Comparison of ENCODE assay signal across 30 mouse cellular contexts in genomic region chr3:20030807-20031206, GRCm38 (mm10).
"Had no signal": no experiment of that assay in that cellular context is flagged by ENCODE, and none has a peak within 500 bp of the region (broad histone marks: within the 10 kb centered on the region; RNA-seq: fewer than 3 reads in every experiment).

No protein-coding gene starts in this region.

- ATAC-seq: liver, embryonic 12.5 days; liver, postnatal 0 days; lung, postnatal 0 days; midbrain, embryonic 13.5 days; midbrain, embryonic 15.5 days; midbrain, embryonic 16.5 days had no signal

- H3K4me2 ChIP-seq: limb, embryonic 12.5 days; limb, embryonic 13.5 days; limb, embryonic 15.5 days; liver, embryonic 11.5 days; liver, embryonic 12.5 days; liver, embryonic 13.5 days; liver, embryonic 15.5 days; lung, embryonic 14.5 days; lung, embryonic 15.5 days; midbrain, embryonic 12.5 days; midbrain, embryonic 13.5 days; midbrain, embryonic 15.5 days; neural tube, embryonic 12.5 days had no signal

- H3K27me3 ChIP-seq: limb, embryonic 12.5 days; limb, embryonic 13.5 days; limb, embryonic 15.5 days; liver, embryonic 12.5 days; liver, embryonic 13.5 days; liver, embryonic 15.5 days; lung, embryonic 15.5 days; megakaryocyte, embryonic 14.5 days; midbrain, embryonic 12.5 days; midbrain, embryonic 13.5 days; midbrain, embryonic 15.5 days; neural tube, embryonic 12.5 days had no signal

- DNase-seq: left cerebral cortex, postnatal 4 days; liver; liver, embryonic 13.5 days; liver, postnatal 0 days; lung, adult 18-20 months; lung, adult 2 months; lung, embryonic 14.5 days; lung, postnatal 10 days; lung, postnatal 14 days; lung, postnatal 36 days; lung, postnatal 4 days; midbrain, embryonic 14.5 days had no signal

- H3K9me3 ChIP-seq: limb, embryonic 10.5 days; limb, embryonic 12.5 days; limb, embryonic 13.5 days; limb, embryonic 15.5 days; liver, embryonic 12.5 days; liver, embryonic 13.5 days; liver, embryonic 15.5 days; lung, embryonic 15.5 days; megakaryocyte, embryonic 14.5 days; midbrain, embryonic 10.5 days; midbrain, embryonic 12.5 days; midbrain, embryonic 13.5 days; midbrain, embryonic 15.5 days; neural tube, embryonic 12.5 days had no signal

- H3K4me3 ChIP-seq: limb, embryonic 10.5 days; limb, embryonic 12.5 days; limb, embryonic 13.5 days; limb, embryonic 15.5 days; liver, embryonic 12.5 days; liver, embryonic 13.5 days; liver, embryonic 15.5 days; lung, embryonic 15.5 days; megakaryocyte, embryonic 14.5 days; midbrain, embryonic 10.5 days; midbrain, embryonic 12.5 days; midbrain, embryonic 13.5 days; midbrain, embryonic 15.5 days; myocyte; neural tube, embryonic 12.5 days had no signal

- H3K27ac ChIP-seq: limb, embryonic 10.5 days; limb, embryonic 12.5 days; limb, embryonic 13.5 days; limb, embryonic 15.5 days; liver, embryonic 12.5 days; liver, embryonic 13.5 days; liver, embryonic 14.5 days; liver, embryonic 15.5 days; lung, embryonic 15.5 days; midbrain, embryonic 10.5 days; midbrain, embryonic 12.5 days; midbrain, embryonic 13.5 days; midbrain, embryonic 15.5 days; neural tube, embryonic 12.5 days had no signal

- H3K9ac ChIP-seq: limb, embryonic 12.5 days; limb, embryonic 13.5 days; limb, embryonic 15.5 days; liver, embryonic 12.5 days; liver, embryonic 13.5 days; liver, embryonic 14.5 days; liver, embryonic 15.5 days; liver, postnatal 0 days; lung, embryonic 14.5 days; lung, embryonic 15.5 days; midbrain, embryonic 12.5 days; midbrain, embryonic 13.5 days; midbrain, embryonic 15.5 days; neural tube, embryonic 12.5 days had no signal
